Mouse (Mus musculus) adipose tissue, adult 10 weeks (tissue): ENCODE results near the gene Gm5926. TPM values are rescaled to one million over a fixed set of nuclear protein-coding genes. Genes with fewer than 3 reads are reported as not detected.

ENCODE experiments used
- polyA plus RNA-seq: library from polyadenylated mRNA; stranded (reverse); fragments of 350-450 nt; fragmentation: Illumina TruSeq; extraction: RNeasy Lipid Tissue Mini Kit (QIAGEN cat#74804); gene quantifications from one replicate; pipeline ENCODE4 v1.2.3, GENCODE M21; 2014; ENCODE audit warnings: low read depth, low replicate concordance

Gm5926 gene
- not detected for polyA plus RNA-seq

DNA sequence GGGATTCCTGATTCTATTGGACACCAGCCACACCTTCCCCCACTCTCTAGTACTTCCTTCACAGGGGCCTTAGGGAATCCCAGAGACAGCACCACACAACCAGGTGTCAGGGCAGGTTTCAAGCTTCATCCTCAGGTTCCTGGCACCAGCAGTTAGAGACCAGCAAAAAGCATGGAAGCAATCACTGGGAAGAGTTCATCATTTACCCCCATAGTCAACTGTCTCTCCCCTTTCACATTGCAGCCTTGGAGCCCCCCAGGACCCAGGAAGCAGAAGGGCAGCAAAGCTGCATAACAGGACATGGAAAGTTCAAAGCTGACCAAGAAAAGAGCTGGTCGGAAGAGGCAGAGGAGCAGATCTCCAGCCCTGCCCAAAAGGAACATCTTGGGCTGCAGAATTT lies at the start of gene Gm5926:
TSS of gene Gm5926 (plus strand) at position 301 of the 400 bp plus-strand sequence.

Other genes starting within 250 kb of the Gm5926 start
- gene Btbd35f1, start 90.7 kb upstream of the Gm5926 start, polyA plus RNA-seq, result not detected
- gene Btbd35f21, start 75.4 kb downstream of the Gm5926 start, polyA plus RNA-seq, result not detected
- gene Btbd35f30, start 243.9 kb downstream of the Gm5926 start, polyA plus RNA-seq, result not detected